Mouse (Mus musculus) CD4-positive, CD25-positive, alpha-beta regulatory T cell, adult 9 weeks (primary cell): ENCODE data around the gene B4galt5. TPM values are rescaled to one million over a fixed set of nuclear protein-coding genes. Genes with fewer than 3 reads are reported as not detected.

Experiments
- polyA plus RNA-seq: library from polyadenylated mRNA; unstranded; fragments of 100-300 nt; shearing (Covaris generic); gene quantifications from one replicate; pipeline ENCODE4 v1.2.1, GENCODE M21; 2017

Gene B4galt5
- polyA plus RNA-seq, result 4.5 TPM

GRCm38 (mm10) chr2:167348376-167349282 lies at the start of gene B4galt5:
Gene B4galt5, minus strand, starts transcription at chr2:167349183.

Other genes with a start within 250 kb of the B4galt5 start
- gene Kcnb1, start 159.0 kb downstream of the B4galt5 start, polyA plus RNA-seq, result 1.1 TPM
- gene Ptgis, start 108.6 kb downstream of the B4galt5 start, polyA plus RNA-seq, result not detected
- 91.4 TPM for gene Slc9a8, start 72.5 kb upstream of the B4galt5 start, polyA plus RNA-seq
- gene Rnf114, start 143.5 kb upstream of the B4galt5 start, polyA plus RNA-seq, result 302 TPM
- gene Spata2, start 143.7 kb upstream of the B4galt5 start, polyA plus RNA-seq, result 39.3 TPM
- gene Snai1, start 189.0 kb upstream of the B4galt5 start, polyA plus RNA-seq, result 0.17 TPM